Mouse (Mus musculus): Measurements from ENCODE around the gene Tsc22d1. TPM values are rescaled to one million over a fixed set of nuclear protein-coding genes. Genes with fewer than 3 reads are reported as not detected.

The Tsc22d1 gene
- total RNA-seq, 2 experiments from 2014 or later = 20.2 to 51.1 TPM

DNA sequence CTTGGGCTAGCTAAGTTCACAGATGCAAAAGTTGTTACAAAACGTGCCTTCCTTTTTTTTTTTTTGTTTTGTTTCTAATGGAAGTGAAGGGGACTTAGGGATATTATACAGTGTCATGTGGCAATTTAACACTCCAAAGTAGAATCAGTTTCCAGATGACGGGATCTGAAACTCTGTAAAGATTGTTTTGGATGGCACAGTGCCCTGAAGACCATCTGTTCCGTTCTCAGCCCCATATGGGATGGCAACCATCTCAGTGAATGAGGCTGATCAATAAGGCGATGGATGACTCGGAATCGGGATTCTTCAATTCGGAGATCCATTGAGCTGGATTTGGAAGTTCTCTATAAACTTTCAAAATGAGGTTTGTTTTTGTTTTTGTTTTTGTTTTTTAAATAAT lies 17.6 kb downstream of the Tsc22d1 start:
- no peak for ATAC-seq (replicated peaks; ENCODE audit: low FRiP score, poor library complexity, severe bottlenecking)

DNA sequence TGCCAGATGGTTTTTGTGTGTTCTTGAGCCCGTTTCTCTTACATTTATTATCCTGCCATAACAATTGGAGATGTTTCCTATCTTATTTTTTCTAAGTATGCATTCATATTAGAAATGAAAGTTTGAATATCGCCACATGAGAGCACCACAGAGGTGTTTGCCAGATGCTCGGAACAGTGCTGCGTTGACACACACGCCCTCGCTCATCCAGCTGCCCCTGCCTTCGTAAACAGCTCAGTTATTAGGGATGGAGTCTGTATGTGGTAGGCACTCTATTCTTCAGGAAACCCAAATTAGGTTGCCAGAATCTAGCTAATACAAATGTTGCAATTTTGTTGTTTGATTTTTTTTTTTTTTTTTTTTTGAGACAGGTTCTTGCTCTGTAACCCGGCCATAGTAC lies 18.1 kb downstream of the Tsc22d1 start:
- ATAC-seq (replicated peaks; ENCODE audit: low FRiP score, poor library complexity, severe bottlenecking) = no peak

DNA sequence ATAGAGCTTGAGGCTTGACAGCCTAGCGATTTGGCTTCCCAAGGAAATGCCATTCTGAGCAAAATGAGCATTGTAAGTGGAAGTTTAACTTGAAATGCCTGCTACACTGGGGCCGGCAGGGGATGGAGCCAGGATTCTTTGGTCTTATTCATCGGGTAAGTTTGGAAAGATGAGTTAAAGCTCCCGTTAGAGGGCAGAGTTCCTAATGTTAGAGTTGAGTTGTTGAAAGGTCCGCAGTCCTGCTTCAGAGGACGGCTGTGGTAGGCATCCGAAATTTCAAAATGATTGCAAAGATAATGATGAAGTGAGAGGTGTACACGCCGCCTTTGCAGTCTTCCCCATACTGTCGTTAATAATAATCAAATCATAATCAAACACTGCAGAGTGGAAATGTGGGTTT lies 27.4 kb downstream of the Tsc22d1 start:
- no peak for ATAC-seq (replicated peaks; ENCODE audit: low FRiP score, poor library complexity, severe bottlenecking)

DNA sequence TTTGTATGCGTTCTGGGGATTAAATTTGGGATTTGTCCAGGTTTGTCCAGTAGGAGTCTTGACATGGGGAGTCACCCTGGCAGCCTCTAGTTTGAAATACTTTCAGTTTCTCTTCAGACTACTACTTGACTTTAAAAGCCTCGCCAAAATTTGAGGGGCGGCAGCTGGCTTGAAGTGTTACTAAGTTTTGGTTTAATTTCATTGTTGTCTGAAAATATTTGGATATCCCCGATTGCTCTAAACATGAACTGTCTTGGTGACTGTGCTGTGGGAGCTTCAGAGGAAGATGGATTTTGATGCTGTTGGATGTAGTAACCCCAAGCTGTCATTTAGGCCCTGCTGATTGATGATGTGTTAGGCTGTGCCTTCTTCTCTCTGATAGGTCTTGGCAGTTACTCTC lies 34.2 kb downstream of the Tsc22d1 start:
- no peak for ATAC-seq (replicated peaks; ENCODE audit: low FRiP score, poor library complexity, severe bottlenecking)

DNA sequence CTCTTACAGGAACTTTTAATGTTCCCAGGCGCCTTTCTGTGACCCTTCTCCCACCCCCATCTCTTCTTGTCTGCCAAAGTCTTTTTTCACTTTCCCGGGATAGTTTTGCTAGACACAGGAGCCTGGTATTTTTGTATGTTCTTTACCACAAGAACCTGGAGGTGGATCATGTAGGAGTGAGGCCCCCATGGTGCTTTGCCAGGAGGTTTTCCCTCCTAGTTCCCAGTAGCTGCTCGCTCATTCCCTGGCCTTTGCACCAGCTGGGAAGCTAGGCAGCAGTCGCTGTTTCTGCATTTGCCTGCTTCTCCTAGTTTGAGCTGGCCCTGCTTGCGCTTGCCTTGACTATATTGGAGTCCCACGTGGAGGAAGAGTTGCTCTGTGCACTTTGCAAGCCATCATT lies 36.2 kb downstream of the Tsc22d1 start:
- no peak for ATAC-seq (replicated peaks; ENCODE audit: low FRiP score, poor library complexity, severe bottlenecking)

DNA sequence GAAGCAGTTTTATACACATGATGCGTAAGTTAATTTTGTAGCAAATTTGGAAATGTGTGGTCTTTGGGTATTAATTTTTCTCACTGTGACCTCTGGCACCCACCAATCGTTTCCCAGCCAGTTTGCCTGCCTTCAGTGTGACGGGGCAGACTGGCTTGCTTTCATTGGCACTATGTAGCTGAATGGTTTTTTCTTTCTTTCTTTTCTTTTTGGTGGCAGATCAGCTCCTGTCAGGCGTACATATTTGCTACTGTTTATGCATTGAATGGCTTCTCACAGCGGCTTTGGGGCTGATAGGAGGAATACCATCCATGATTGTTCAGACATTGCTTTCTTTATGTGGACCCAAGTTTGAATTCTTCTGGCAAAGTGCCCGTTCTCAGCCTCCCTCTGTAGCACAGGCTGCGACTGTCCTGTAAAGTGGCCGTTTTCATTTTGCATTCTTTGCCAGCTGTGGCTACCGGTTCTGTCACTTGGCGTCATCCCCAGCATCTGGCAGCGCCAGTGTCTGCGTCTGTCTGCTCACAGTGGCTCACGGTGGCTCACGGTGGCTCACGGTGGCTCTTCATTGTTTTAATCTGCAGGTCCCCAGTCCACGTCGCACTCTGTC lies 38.1 kb downstream of the Tsc22d1 start:
- ATAC-seq (replicated peaks; ENCODE audit: low FRiP score, poor library complexity, severe bottlenecking) = no peak

DNA sequence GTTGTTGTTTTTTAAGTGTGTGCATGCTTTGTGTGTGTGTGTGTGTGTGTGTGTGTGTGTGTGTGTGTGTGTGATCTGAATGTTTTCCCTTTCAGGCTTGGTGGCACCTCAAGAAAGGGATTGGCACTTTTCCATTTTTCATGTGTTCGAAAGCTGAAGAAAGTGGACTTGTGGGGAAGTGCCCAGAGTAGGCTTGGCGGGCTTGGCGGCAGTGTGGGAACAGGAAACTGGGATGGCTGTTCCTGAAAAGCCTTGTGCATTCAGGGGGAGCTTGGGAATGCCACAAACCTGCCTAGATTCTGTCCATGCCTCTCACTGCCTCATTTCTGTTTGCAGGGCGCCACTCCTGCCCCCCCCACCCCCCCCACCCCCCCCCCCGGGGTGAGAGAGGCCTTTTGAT lies 39.9 kb downstream of the Tsc22d1 start:
- no peak for ATAC-seq (replicated peaks; ENCODE audit: low FRiP score, poor library complexity, severe bottlenecking)

DNA sequence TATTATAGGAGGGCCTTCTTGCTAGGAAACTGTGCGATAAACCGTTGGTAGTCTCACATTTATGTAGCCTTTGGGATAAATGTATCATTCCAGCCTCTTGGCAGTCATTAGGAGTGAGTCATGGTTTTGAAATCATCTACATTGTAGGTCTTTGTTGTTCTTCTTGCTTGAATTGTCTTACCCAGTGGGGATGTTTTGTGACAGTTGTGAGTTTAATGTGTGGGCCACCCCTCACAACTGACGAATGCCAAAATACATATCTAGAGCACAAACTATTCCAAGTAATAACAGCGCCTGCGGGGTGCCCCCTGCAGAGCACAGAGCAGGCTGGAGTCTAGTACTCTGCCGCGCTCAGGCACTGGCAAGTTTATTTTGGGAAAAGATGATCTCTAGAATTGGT lies 40.4 kb downstream of the Tsc22d1 start:
- ATAC-seq (replicated peaks; ENCODE audit: low FRiP score, poor library complexity, severe bottlenecking) = no peak

DNA sequence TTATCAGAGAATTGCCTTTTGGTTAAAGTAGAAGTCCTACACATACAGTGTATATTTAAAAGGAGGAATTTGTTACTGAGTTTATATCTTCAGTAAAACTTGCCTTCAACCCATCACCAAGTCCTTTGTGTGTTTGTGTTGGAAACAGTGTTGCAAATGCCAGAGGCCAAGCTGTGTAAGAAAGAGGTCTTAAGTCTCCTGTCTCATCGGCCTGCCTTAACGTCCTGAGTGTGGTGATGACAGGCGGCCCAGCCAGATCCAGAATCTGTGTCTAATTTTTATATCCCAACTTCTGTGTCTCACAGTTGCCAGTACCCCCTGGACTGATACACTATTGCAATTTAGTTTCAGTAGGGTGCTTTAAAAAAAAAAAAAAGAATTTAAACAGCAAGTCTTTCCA lies 42.9 kb downstream of the Tsc22d1 start:
- no peak for ATAC-seq (replicated peaks; ENCODE audit: low FRiP score, poor library complexity, severe bottlenecking)

DNA sequence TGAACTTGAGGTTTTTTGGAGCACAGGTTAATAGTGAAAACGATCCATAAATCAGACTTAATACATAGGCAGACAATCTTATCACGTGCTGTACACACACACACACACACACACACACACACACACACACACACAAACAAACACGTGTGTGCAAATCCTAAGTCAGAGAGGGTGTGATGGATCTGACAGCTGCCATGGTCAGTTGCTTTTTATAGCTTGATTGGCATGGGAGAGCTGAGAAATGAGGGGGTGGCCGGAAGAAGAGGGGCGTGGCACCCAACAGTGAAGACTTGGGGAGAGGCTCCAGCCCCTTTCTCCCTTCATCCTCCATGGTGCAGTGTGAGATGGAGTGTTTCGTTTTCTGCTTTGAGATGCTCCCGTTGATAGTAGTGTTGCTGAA lies 45.4 kb downstream of the Tsc22d1 start:
- ATAC-seq (replicated peaks; ENCODE audit: low FRiP score, poor library complexity, severe bottlenecking) = no peak

DNA sequence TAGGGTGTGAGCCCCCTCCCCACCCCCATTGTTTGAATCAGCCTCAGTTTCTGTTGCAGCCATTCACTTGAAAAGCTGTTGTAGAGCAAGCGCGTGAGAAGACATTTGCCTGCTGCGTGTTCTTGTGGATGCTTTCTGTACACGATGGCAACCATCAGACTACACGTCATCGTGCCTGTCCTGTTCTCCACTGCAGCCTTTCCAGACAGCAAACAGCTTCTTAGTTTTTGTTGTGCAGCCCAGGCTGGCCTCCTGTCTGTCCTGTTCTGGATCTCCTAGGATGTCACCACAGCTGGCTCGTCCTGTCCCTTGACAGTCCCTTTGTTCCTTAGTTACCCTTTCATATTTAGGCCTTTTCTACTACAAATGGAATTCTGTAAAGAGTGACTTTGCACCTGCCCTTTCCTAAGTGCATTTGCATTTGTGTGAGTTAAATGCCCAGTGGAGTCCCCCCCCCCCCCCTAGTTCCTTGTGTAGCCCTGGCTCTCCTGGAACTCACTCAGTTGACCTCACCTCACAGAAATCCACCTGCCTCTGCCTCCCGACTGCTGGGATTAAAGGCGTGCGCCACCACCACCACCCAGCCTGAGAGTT lies 46.5 kb downstream of the Tsc22d1 start:
- no peak for ATAC-seq (replicated peaks; ENCODE audit: low FRiP score, poor library complexity, severe bottlenecking)

DNA sequence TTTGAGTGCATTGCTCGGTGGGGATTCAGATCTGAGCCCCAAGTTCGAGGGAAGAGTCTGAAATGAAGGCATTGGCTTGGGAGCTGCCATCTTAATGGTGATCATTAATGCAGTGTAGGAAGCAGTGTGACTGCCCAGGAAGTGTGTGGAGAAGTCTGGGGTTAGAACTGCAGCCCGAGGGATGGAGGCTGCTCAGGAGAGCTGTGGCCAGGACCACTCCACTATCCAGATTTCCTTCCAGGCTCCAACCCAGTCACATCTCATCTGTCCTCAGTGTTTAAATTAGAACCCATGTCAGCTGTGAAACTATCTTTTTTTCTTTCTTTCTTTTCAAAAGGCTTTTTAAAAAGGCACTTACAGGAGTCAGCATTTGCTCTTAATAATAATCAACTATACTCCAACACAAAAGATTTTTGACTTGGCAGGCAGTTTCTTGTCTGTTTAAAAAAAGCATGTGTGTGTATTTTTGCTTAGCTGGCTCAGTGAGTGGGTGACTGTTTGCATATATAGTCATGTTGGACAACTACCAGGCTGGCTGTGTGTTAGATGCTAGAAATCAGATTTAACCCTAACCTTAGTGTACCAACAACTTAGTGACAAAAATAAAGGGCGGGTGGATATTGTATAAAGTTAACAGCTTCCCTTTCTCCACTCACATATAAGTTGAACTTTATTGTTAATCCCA lies 48.8 kb downstream of the Tsc22d1 start:
- no peak for ATAC-seq (replicated peaks; ENCODE audit: low FRiP score, poor library complexity, severe bottlenecking)

DNA sequence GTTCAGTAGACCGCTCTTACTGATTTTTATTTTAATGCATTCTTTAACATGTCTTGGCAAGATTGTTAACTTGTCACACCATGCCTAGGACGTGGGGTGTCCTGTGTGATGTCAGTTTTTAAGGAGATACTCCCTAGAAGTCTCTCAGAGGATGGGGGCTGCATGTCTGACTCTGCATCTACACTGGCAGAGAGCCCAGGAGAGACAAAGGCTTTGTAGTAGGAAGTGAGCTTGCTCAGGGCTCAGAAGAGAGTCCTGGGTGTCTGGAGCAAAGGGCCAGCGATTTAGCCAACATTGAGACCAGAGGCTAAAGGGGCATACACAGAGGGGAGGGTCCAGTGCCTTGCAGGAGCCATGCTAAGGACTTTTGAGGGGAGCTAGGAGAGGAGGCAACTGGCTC lies 50.2 kb downstream of the Tsc22d1 start:
- no peak for ATAC-seq (replicated peaks; ENCODE audit: low FRiP score, poor library complexity, severe bottlenecking)

DNA sequence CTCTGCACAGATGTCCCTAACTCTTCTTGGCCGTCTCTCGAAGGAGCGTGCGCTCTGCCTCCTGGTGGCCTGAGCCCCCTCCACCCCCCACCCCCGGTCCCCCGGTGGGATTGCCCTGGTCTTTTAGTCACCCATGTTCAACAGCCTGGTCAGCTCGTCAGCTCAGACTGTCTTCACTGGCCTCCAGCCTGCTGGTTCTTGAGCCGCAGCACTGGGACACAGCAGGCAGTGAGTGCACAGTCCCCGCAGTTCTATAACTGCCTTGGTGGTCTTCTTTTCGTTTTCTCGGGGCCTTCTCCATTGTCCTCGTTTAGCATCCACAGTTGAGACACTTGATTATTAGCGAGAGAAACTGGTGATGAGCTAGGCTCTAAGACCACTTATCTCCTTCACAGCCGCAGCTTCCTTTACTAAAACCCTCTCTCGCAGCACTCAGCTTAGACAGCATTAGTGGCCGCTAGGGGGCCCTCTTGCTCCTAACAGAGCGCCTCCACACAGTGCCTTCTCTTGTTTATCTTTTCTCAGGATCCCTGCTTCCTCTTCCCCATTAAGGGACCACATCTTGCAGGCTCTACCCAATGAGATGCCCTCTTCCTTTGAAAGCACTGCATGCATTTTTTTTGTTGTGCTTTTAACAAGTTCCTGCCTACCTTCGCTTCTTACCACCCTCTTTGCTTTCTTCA lies 52.0 kb downstream of the Tsc22d1 start:
- ATAC-seq (replicated peaks; ENCODE audit: low FRiP score, poor library complexity, severe bottlenecking) = no peak

DNA sequence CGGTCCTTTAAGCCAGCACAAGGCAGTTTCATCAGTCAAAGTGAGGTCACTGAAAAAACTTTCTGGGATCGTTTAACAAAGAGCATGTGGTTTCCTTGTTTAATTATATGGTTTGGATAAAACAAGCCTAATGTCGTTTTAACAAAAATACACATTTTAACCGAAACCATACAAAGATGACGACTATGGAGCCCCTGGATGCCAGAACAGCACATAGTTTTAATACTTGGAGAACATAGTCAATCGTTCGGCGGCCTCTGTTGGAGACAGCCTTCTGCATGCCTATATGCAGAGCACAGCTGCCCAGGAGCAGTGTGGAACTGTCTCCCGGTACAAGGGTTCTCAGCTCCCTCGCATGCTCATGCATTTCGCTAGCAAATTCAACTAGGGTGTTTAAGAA lies 53.2 kb downstream of the Tsc22d1 start:
- no peak for ATAC-seq (replicated peaks; ENCODE audit: low FRiP score, poor library complexity, severe bottlenecking)

DNA sequence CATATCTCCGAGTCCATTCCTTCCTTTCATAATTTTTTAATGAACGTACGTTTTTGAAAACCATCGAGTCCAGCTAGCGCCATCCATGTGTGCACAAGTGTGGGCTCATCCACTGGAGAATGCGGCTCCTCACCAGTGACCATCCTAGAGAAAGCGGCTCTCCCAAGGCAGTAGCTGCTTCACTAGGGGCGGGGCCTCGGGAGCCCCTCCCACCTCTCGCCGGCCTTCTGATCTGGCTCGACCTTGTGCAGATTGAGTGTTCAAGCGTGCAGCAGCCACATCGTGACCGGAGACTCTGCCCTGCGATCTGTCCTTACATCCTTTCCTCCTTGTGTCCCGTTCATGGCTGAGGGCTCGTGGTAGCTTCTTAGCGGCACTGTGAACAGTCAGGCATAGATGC lies 56.5 kb downstream of the Tsc22d1 start:
- no peak for ATAC-seq (replicated peaks; ENCODE audit: low FRiP score, poor library complexity, severe bottlenecking)

DNA sequence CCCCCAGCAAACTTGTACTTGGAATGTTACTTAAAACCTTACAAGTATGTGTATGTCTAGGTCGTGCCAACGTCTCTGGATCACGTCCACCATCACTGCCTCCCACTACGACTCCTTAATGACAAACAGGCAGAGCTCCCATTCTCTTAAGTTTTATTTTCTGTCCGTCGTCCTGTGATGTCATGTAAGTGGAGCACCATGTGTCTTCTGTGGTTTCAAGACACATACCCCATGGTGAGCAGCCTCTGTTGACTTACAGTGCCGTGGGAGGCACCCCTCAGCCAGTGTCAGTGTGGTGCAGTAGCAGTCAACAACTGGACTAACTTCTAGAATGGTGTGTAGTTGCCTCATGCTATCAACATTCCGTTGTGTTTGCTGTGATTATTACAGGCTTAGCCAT lies 57.7 kb downstream of the Tsc22d1 start:
- no peak for ATAC-seq (replicated peaks; ENCODE audit: low FRiP score, poor library complexity, severe bottlenecking)

DNA sequence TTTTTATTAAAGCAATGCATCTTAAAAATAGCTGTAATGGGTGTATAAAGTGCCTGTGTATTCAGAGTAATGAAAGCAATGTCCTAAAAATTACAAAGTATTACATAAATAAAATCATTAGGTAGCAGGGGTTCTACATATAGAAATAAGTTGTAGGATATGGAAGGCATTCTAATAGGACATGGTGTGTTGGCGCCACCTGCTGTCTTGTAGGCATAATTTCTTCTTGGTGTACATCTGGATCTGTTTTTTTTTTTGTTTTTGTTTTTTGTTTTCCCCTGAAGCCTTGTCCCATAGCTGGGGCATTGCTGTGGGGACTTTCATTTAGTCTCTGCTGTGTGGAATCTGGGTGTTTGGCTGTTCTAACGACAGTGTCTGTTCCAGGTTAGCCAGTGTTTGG lies 58.6 kb downstream of the Tsc22d1 start:
- ATAC-seq (replicated peaks; ENCODE audit: low FRiP score, poor library complexity, severe bottlenecking) = 0 out of 2 replicates have a peak, but pooled peaks have one; percentile 49

DNA sequence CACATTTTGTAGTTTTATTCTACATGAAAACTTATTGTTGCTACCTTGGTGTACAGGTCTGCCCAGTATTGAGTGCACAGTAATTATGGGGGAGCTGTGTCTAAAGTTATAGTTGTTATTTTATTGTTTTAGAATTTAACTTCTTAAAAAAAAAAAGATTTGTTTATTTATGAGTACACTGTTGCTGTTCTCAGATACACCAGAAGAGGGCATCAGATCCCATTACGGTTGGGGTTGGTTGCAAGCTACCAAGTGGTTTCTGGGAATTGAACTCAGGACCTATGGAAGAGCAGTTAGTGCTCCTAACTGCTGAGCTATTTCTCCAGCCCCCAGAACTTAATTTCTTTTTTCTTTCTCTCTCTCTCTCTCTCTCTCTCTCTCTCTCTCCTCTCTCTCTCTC lies 59.4 kb downstream of the Tsc22d1 start:
- no peak for ATAC-seq (replicated peaks; ENCODE audit: low FRiP score, poor library complexity, severe bottlenecking)

DNA sequence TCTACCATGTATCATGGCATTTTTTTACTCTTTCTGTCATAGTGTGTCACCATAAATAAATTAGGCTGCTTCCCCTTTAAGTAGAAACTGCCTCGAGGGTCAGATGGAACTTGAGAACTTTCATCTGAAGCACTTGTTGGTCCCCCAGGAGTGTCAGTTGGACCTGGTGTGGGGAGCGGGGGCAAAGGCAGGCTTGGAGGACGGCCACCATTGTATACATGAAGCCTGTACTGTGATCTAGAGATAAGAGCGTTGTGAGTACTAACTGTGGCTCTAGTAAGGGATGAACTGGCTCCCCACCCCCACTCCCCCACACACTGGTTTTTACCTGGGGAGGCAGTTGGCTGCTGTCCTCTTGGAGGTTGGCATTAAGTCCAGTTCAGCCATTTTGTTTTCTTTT lies 62.0 kb downstream of the Tsc22d1 start:
- no peak for ATAC-seq (replicated peaks; ENCODE audit: low FRiP score, poor library complexity, severe bottlenecking)

DNA sequence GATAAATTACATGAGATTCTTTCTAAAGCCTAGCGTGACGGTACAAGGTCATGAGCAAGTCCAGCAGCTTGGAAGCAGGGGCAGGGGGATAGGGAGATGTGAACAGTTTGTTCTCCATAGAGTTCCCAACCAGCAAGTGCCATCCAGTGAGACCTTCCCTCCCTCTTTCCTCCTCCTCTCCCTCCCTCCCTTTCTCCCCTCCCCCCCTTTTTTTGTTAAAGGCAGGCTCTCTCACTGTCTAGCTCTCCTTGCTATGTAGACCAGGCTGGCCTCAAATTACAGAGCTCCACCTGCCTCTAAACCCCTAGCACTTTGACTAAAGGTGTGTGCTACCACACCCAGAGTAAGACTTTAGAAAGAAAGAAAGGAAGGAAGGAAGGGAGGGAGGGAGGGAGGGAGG lies 63.3 kb downstream of the Tsc22d1 start:
- ATAC-seq (replicated peaks; ENCODE audit: low FRiP score, poor library complexity, severe bottlenecking) = no peak

Measured in erythroid progenitor cell, adult 5-6 weeks (primary cell).